Mouse (Mus musculus) natural killer cell, adult 2 months (primary cell): ENCODE measurements around the gene Purb.
"Not testable (repeated sequence)": the region's sequence is repeated elsewhere in the genome, so short reads cannot be mapped to it uniquely, and the experiment has no call there.

ENCODE experiments used
- DNase-seq, 2 experiments: peaks; one replicate each; pipeline ENCODE4 v3.0.0; 2022; ENCODE audit warnings: low spot score in 2 of 2

Gene Purb

GRCm38 (mm10) chr11:6484244-6484959 lies 8.7 kb upstream of the Purb start:
- no peak for DNase-seq

GRCm38 (mm10) chr11:6483103-6483502 lies 7.4 kb upstream of the Purb start:
- DNase-seq = no peak

GRCm38 (mm10) chr11:6481669-6482185 lies 6.0 kb upstream of the Purb start:
- DNase-seq = no peak

- DNase-seq = no peak
Observed at GRCm38 (mm10) chr11:6480681-6481405, 5.1 kb upstream of the Purb start.

- DNase-seq = no peak
Observed at GRCm38 (mm10) chr11:6480191-6480590, 4.5 kb upstream of the Purb start.

GRCm38 (mm10) chr11:6479231-6479630 lies 3.5 kb upstream of the Purb start:
- no peak for DNase-seq

GRCm38 (mm10) chr11:6477350-6477749 lies 1.6 kb upstream of the Purb start:
- DNase-seq = no peak

GRCm38 (mm10) chr11:6476876-6477275 lies 1.2 kb upstream of the Purb start:
- DNase-seq = no peak

- peak; percentile 46 to 55 for DNase-seq
Observed at GRCm38 (mm10) chr11:6474874-6475731, 614 bp downstream of the Purb start.

GRCm38 (mm10) chr11:6474381-6474780 lies 1.3 kb downstream of the Purb start:
- no peak for DNase-seq

- DNase-seq = no peak
Observed at GRCm38 (mm10) chr11:6472076-6472475, 3.6 kb downstream of the Purb start.

GRCm38 (mm10) chr11:6471493-6471892 lies 4.2 kb downstream of the Purb start:
- no peak for DNase-seq

GRCm38 (mm10) chr11:6471054-6471453 lies 4.7 kb downstream of the Purb start:
- DNase-seq = no peak

- no peak for DNase-seq
Observed at GRCm38 (mm10) chr11:6468541-6468940, 7.2 kb downstream of the Purb start.

- peak; percentile 62 to 74 for DNase-seq
Observed at GRCm38 (mm10) chr11:6465122-6465521, 10.6 kb downstream of the Purb start.

GRCm38 (mm10) chr11:6463159-6463837 lies 12.4 kb downstream of the Purb start:
- DNase-seq = no peak

- DNase-seq = no peak
Observed at GRCm38 (mm10) chr11:6456083-6456482, 19.6 kb downstream of the Purb start.

- not testable (repeated sequence) for DNase-seq
Observed at GRCm38 (mm10) chr11:6448155-6448554, 27.6 kb downstream of the Purb start.

GRCm38 (mm10) chr11:6447493-6447892 lies 28.2 kb downstream of the Purb start:
- no peak for DNase-seq

- DNase-seq = no peak
Observed at GRCm38 (mm10) chr11:6445951-6446350, 29.8 kb downstream of the Purb start.

- no peak for DNase-seq
Observed at GRCm38 (mm10) chr11:6445441-6445840, 30.3 kb downstream of the Purb start.
